Mouse (Mus musculus): ENCODE data around the gene Alg9. TPM values are rescaled to one million over a fixed set of nuclear protein-coding genes. Genes with fewer than 3 reads are reported as not detected.

The Alg9 gene
- polyA plus RNA-seq, 1 experiment from 2014 or later = 23.1 TPM

DNA sequence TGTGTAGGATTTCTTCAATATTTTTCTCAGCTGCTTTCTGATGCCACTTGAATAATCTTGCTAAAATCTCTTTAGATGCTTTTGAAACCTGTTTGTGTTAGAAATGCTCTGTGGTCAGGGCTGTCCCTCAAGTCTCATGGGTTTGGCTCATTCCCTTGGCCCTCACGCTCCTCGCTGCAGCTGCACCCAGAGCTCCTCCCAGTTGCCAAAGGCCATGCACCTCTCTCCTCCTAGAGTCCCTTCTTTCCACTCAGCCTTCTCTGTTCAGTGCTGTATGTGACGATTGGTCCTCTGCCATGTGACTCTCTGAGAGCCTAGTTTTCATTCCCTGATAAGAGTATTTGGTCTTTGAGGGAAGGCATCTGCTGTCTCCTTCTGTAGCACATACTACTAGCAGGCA is 102.6 kb downstream of the Alg9 start:
- H3K36me3 ChIP-seq = peaks cover 100% of the 10 kb centered on the region
- no peaks in the 10 kb centered on the region for H3K9me3 ChIP-seq (replicated peaks)
- no peak overlapping the region for H3K4me2 ChIP-seq
- no peak overlapping the region for H3K4me3 ChIP-seq
- no peak overlapping the region for H3K27ac ChIP-seq
- H3K27me3 ChIP-seq (replicated peaks) = no peaks in the 10 kb centered on the region
- no peak overlapping the region for H3K9ac ChIP-seq
- no peak for ATAC-seq
- no peaks in the 10 kb centered on the region for H3K4me1 ChIP-seq
- 78% methylated on average over 3 of the region's 3 CpGs for WGBS (ENCODE audit: insufficient replicate concordance)

DNA sequence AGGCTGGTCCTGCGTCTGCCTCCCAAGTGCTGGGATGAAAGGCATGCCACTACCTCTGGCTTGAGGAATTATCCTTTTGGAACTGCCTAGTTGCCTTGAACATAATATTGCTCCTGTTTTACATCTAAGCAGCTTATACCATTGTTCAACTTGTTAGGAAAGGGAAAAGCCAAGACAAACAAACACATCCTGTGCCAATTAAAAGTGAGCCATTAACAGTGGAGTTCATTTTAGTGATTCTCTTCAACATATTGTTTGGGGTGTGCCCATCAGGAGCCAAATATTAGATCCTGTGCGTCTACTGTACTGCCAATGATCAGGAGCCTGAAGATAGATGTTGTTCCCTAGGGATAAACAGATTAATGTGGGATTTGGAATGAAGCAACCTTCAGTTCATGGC is 107.4 kb downstream of the Alg9 start:
- Histone ChIP-seq H3K27ac (no peak overlapping the region), H3K9ac (no peak overlapping the region), H3K9me3 (replicated peaks) (no peaks in the 10 kb centered on the region), H3K4me1 (no peaks in the 10 kb centered on the region; the same call in 1 of the 2 replicates), H3K27me3 (replicated peaks) (no peaks in the 10 kb centered on the region), H3K36me3 (peaks cover 99% of the 10 kb centered on the region), H3K4me2 (no peak overlapping the region), H3K4me3 (no peak overlapping the region)
- WGBS (ENCODE audit: insufficient replicate concordance) = 90% methylated on average over 2 of the region's 2 CpGs
- ATAC-seq = no peak

DNA sequence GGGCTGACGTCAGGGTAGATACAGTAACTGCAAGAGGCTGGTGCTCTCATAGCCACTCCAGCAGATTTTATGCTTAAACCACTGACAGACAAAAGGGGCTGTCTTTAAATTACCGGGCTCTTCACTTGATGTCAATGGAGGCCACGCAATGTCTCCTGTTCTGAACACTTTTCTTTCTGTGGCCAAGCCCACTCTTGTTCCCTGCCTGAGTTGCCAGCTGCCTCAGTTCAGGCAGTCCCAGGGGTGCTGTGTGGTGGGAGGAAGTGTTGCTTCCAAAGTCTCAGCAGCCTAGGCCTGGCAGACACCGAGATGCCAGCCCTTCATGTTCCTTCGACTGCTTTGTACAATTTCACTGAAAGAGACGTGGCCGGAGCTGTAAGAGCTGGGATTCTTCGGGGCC is 109.3 kb downstream of the Alg9 start:
- Histone ChIP-seq H3K4me3 (no peak overlapping the region), H3K27ac (no peak overlapping the region), H3K27me3 (replicated peaks) (no peaks in the 10 kb centered on the region), H3K9ac (no peak overlapping the region), H3K9me3 (replicated peaks) (no peaks in the 10 kb centered on the region), H3K36me3 (peaks cover 98% of the 10 kb centered on the region), H3K4me1 (no peaks in the 10 kb centered on the region; the same call in 1 of the 2 replicates), H3K4me2 (no peak overlapping the region)
- no peak for ATAC-seq
- 86% methylated on average over 8 of the region's 8 CpGs for WGBS (ENCODE audit: insufficient replicate concordance)

DNA sequence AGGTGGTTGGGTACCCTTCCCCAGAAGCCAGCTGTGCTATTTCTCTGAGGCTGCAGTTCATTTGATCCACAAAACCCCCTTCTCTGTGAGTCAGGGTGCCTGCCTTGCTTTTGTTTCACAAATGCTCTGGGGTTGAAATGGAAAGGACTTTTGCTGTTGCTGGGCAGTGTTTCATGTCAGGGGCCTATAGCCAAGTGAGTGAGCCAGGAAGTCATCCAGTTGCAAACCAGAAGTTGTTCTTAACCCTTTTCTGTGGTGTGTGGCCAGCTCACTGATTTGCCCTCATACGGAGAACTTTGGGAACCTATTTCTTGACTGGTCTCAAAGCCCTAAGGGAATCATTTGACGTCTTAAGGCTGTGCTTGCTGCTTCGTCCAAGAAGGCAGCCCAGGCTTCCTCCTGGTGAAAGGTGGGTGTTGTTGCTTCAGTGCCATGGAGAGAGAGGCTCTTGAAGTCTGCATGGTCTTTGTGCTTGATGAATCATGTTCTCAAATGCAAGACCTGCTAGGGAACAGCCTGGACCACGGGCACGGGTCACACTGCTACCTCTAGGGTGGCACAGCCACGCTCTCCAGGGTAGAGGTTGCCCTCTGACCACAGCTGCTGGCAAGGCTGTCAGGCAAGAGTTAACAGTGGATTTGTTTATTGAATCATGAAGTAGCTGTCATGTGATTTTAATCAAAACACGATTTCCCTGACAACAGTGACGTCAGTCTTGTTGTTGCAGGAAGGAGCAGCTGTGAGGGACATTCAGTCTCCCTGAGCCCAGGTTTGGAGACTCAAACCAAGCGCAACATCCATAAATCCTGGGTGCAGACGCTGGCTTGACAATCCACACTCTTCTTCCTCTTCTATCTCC is 110.2 kb downstream of the Alg9 start:
- no peaks in the 10 kb centered on the region; the same call in 1 of the 2 replicates for H3K4me1 ChIP-seq
- no peak overlapping the region for H3K4me3 ChIP-seq
- no peaks in the 10 kb centered on the region for H3K9me3 ChIP-seq (replicated peaks)
- no peak overlapping the region for H3K9ac ChIP-seq
- no peak for ATAC-seq
- no peak overlapping the region for H3K4me2 ChIP-seq
- H3K36me3 ChIP-seq = peaks cover 96% of the 10 kb centered on the region
- WGBS (ENCODE audit: insufficient replicate concordance) = 79% methylated on average over 10 of the region's 10 CpGs
- no peak overlapping the region for H3K27ac ChIP-seq
- no peaks in the 10 kb centered on the region for H3K27me3 ChIP-seq (replicated peaks)

DNA sequence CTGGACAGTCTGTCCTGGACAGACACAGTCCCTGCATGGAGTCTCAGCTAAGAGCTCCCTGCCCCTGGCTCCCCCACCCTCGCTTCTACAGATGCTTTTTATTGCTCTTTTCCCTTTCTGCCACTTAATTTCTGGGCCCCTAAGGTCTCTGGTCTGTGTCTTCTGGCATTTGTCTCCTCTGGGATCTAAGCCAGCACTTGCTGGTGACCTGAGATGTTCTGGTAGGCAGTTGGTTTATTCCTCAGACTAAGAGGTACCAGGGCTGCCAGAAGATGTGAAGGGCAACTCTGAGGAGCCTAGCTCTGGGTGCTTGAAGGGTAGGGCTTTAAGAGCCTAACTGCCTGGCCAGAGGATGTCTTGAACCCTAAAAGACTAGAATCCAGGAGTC is 110.8 kb downstream of the Alg9 start:
- ATAC-seq = no peak
- no peak overlapping the region for H3K4me2 ChIP-seq
- peak overlapping the region; percentile 10; the same call in 1 of the 2 replicates for H3K27ac ChIP-seq
- peaks cover 91% of the 10 kb centered on the region for H3K36me3 ChIP-seq
- WGBS (ENCODE audit: insufficient replicate concordance) = 71% methylated on average over 1 of the region's 1 CpGs
- H3K9ac ChIP-seq = no peak overlapping the region
- H3K9me3 ChIP-seq (replicated peaks) = no peaks in the 10 kb centered on the region
- no peaks in the 10 kb centered on the region for H3K27me3 ChIP-seq (replicated peaks)
- no peak overlapping the region for H3K4me3 ChIP-seq
- H3K4me1 ChIP-seq = no peaks in the 10 kb centered on the region; the same call in 1 of the 2 replicates

DNA sequence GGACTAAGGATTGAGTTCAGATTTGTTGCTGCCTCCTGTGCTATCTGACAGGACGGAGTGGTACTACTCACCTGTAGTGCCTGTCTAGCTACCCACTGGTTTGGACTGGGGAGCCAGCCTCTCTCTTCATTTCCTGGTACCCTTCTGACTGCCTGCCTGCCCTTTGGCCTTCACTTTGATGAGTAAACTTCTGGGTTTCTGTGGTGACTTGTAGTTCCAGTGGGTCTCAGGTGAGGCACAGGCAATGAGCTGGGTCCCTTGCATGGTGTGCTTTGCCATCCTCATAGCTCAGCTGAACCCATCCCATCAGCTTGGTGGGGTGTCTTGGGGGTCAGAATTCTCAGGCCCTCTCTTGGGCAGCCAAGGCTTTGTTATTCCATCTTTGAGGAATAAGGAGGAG is 112.1 kb downstream of the Alg9 start:
- peak overlapping the region; percentile 11 for H3K27ac ChIP-seq
- no peaks in the 10 kb centered on the region for H3K9me3 ChIP-seq (replicated peaks)
- no peak overlapping the region for H3K4me3 ChIP-seq
- H3K4me2 ChIP-seq = no peak overlapping the region
- H3K4me1 ChIP-seq = peaks cover 4% of the 10 kb centered on the region; the same call in 1 of the 2 replicates
- 88% methylated on average over 1 of the region's 1 CpGs for WGBS (ENCODE audit: insufficient replicate concordance)
- H3K36me3 ChIP-seq = peaks cover 91% of the 10 kb centered on the region
- no peak for ATAC-seq
- H3K9ac ChIP-seq = no peak overlapping the region
- no peaks in the 10 kb centered on the region for H3K27me3 ChIP-seq (replicated peaks)

GRCm38 (mm10) chr9:50887351-50887750 is 112.5 kb downstream of the Alg9 start:
- WGBS (ENCODE audit: insufficient replicate concordance) = 66% methylated on average over 4 of the region's 4 CpGs
- Histone ChIP-seq H3K4me1 (peaks cover 4% of the 10 kb centered on the region; the same call in 1 of the 2 replicates), H3K4me2 (no peak overlapping the region), H3K27me3 (replicated peaks) (no peaks in the 10 kb centered on the region), H3K9ac (no peak overlapping the region), H3K9me3 (replicated peaks) (no peaks in the 10 kb centered on the region), H3K36me3 (peaks cover 91% of the 10 kb centered on the region), H3K4me3 (no peak overlapping the region), H3K27ac (no peak overlapping the region)
- no peak for ATAC-seq

GRCm38 (mm10) chr9:50889211-50889610 is 114.4 kb downstream of the Alg9 start:
- 81% methylated on average over 6 of the region's 6 CpGs for WGBS (ENCODE audit: insufficient replicate concordance)
- H3K4me3 ChIP-seq = no peak overlapping the region
- H3K27ac ChIP-seq = no peak overlapping the region
- H3K36me3 ChIP-seq = peaks cover 87% of the 10 kb centered on the region
- H3K27me3 ChIP-seq (replicated peaks) = no peaks in the 10 kb centered on the region
- H3K4me2 ChIP-seq = no peak overlapping the region
- no peak for ATAC-seq
- no peak overlapping the region for H3K9ac ChIP-seq
- peaks cover 4% of the 10 kb centered on the region; the same call in 1 of the 2 replicates for H3K4me1 ChIP-seq
- no peaks in the 10 kb centered on the region for H3K9me3 ChIP-seq (replicated peaks)

GRCm38 (mm10) chr9:50889964-50890363 is 115.1 kb downstream of the Alg9 start:
- Histone ChIP-seq H3K4me1 (peaks cover 4% of the 10 kb centered on the region; the same call in 1 of the 2 replicates), H3K27ac (no peak overlapping the region), H3K9me3 (replicated peaks) (no peaks in the 10 kb centered on the region), H3K4me3 (no peak overlapping the region), H3K36me3 (peaks cover 87% of the 10 kb centered on the region), H3K4me2 (no peak overlapping the region), H3K27me3 (replicated peaks) (no peaks in the 10 kb centered on the region), H3K9ac (no peak overlapping the region)
- 82% methylated on average over 4 of the region's 4 CpGs for WGBS (ENCODE audit: insufficient replicate concordance)
- ATAC-seq = no peak

DNA sequence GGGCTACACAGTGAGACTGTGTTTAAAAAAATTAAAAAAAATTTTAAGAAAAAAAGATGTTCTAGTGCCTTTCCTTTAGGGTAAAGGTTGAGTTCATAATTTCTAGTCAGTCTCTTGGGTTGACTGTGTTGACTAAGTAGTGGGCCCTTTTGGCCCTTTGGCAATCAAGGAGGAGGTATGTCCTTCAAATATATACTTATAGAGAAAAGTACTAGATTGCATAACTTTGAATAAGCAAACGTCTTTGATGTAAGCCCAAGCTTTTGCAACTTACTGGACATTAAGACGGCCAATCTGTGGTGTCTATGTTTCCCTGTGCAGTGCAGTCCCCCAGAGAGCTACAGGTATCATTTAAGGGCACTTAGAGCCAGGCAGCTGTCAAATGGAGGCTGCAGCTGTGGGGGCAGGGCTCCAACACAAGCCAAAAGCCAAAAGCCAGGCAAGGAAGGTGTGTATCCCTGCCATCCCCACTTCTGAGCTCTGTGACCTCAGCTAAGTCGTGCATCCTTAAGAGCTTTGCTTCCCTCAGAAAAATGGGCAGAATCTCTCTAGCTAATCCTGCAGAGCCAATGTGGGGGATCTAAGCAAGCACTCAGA is 115.8 kb downstream of the Alg9 start:
- no peak overlapping the region for H3K4me3 ChIP-seq
- no peaks in the 10 kb centered on the region for H3K27me3 ChIP-seq (replicated peaks)
- peaks cover 87% of the 10 kb centered on the region for H3K36me3 ChIP-seq
- no peak overlapping the region for H3K4me2 ChIP-seq
- H3K9ac ChIP-seq = no peak overlapping the region
- H3K4me1 ChIP-seq = peaks cover 4% of the 10 kb centered on the region; the same call in 1 of the 2 replicates
- 83% methylated on average over 3 of the region's 3 CpGs for WGBS (ENCODE audit: insufficient replicate concordance)
- H3K9me3 ChIP-seq (replicated peaks) = no peaks in the 10 kb centered on the region
- no peak for ATAC-seq
- H3K27ac ChIP-seq = no peak overlapping the region
